Mouse (Mus musculus): ENCODE measurements around the gene Cope. TPM values are rescaled to one million over a fixed set of nuclear protein-coding genes. Genes with fewer than 3 reads are reported as not detected.

The Cope gene
- polyA plus RNA-seq, 2 experiments, result 371 to 379 TPM

DNA sequence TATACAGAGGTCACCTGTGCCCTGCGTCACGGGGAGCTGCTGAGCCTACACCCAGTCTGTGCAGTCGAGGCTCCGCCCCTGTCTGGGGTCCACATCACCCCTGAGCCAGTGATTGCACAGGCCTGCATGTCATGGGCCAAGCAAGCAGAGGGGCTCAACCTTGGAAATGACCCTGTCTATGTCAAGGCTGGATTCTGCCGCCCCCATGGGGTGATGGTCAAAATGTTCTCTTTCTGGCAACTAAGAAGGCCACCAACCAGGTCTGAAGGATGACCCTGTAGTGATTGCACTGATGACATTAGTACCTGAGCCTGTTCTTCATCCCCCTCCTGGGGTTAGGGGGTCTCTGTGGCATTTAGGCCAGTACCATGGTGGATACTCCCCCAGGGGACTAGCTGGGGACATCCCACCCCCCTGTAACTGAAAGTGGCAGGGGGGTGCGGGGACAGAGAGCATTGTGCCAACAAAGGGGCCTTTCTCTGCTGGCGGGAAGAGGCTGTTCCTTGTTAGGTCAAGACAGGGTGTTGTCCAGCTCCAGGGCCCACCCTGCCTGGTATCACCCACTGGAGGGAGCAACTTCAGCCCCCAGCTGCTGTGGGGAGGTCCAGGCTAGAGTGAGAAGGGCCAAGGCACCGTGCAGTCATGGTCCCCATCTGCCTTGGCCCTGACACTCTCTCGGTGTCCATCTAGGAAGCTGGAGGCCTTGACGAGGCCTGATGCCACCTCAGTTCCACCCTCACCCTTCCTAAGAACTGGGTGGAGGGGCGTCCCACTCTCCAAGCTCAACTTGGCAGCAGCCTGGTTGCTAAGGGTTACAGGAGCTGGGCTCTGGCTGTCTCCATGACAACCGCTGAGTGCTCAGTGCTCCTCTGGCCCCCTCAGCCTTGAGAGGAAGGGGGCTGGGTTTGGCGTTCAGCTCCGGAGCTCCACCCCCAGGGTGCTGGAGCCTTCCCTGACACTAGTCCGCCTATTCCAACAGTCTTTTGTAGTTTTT is 14.5 kb downstream of the Cope start:
- Histone ChIP-seq H3K4me2 (replicated peaks; ENCODE audit: low read depth, low read length, severe bottlenecking) (peak overlapping the region; percentile 75), H3K36me3 (ENCODE audit: control insufficient read depth, insufficient read depth, low read length) (peaks cover 29% of the 10 kb centered on the region), H3K4me1 (ENCODE audit: control insufficient read depth, insufficient read depth, low read length) (peaks cover 22% of the 10 kb centered on the region), H3K27me3 (ENCODE audit: control insufficient read depth, insufficient read depth, low read length) (no peaks in the 10 kb centered on the region), H3K9me3 (ENCODE audit: control insufficient read depth, low read length) (no peaks in the 10 kb centered on the region), H3K9ac (ENCODE audit: low read depth, low read length, severe bottlenecking) (peak overlapping the region; percentile 66), H3K4me3 (replicated peaks; ENCODE audit: low read length) (peak overlapping the region; percentile 54), H3K27ac (replicated peaks; ENCODE audit: low read depth, low read length) (0 out of 2 replicates have a peak overlapping the region, but pooled peaks have one; percentile 19)
- peak; percentile 90 for DNase-seq (ENCODE audit: low spot score)
- no peak for TF ChIP-seq POLR2A (IDR thresholded peaks at IDR 0.05; ENCODE audit: borderline replicate concordance, extremely low read depth, insufficient read depth, insufficient read length)
- 13% methylated on average over 14 of the region's 15 CpGs for WGBS
- ATAC-seq (ENCODE audit: low FRiP score, low read depth), result peak; percentile 81

DNA sequence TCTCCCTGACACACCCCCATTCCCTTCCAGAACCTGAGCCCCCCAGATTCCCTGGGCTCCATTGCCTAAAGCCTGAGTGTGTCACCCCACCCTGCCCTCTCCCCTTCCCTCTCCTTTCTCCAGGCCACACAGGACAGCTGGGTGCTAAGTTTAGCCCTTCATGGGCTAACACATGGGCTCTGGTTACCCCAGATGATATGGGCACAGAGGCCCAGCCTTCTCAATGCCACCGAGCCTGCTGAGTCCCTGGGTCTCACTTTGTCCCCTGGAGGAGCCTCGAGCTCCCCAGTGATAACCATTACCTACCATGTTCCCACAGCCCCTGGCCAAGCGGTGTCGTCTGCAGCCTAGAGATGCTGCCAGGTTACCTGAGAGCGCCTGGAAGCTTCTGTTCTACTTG is 15.6 kb downstream of the Cope start:
- Histone ChIP-seq H3K9me3 (ENCODE audit: control insufficient read depth, low read length) (no peaks in the 10 kb centered on the region), H3K4me1 (ENCODE audit: control insufficient read depth, insufficient read depth, low read length) (peaks cover 22% of the 10 kb centered on the region), H3K4me3 (replicated peaks; ENCODE audit: low read length) (no peak overlapping the region), H3K27me3 (ENCODE audit: control insufficient read depth, insufficient read depth, low read length) (no peaks in the 10 kb centered on the region), H3K36me3 (ENCODE audit: control insufficient read depth, insufficient read depth, low read length) (peaks cover 18% of the 10 kb centered on the region), H3K9ac (ENCODE audit: low read depth, low read length, severe bottlenecking) (0 out of 2 replicates have a peak overlapping the region, but pooled peaks have one; percentile 12), H3K27ac (replicated peaks; ENCODE audit: low read depth, low read length) (no peak overlapping the region), H3K4me2 (replicated peaks; ENCODE audit: low read depth, low read length, severe bottlenecking) (no peak overlapping the region; the same call in 1 of the 2 replicates)
- WGBS, result 81% methylated on average over 5 of the region's 5 CpGs
- no peak for DNase-seq (ENCODE audit: low spot score)
- TF ChIP-seq POLR2A (IDR thresholded peaks at IDR 0.05; ENCODE audit: borderline replicate concordance, extremely low read depth, insufficient read depth, insufficient read length), result no peak
- ATAC-seq (ENCODE audit: low FRiP score, low read depth), result no peak

DNA sequence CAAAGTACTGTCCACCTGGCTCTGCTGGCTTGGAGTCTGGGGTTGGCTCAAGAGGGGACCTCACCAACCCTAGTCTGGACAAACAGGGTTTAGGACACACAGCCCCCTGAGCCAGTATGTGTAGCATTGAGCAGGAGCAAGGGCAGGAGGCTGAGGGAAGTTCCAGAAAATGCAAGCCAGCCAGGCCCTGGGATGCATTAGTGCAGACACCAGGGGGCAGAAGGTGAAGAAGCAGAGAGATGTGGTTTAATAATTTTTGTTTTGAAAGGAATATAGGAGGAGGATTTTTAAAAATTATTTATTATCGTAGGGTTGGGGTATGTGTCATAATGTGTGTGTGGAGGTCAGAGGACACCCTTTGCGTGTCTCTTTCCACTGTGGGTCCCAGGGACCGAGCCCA is 21.4 kb downstream of the Cope start:
- Histone ChIP-seq H3K9me3 (ENCODE audit: control insufficient read depth, low read length) (no peaks in the 10 kb centered on the region), H3K9ac (ENCODE audit: low read depth, low read length, severe bottlenecking) (no peak overlapping the region), H3K36me3 (ENCODE audit: control insufficient read depth, insufficient read depth, low read length) (peaks cover 26% of the 10 kb centered on the region), H3K4me1 (ENCODE audit: control insufficient read depth, insufficient read depth, low read length) (no peaks in the 10 kb centered on the region), H3K4me2 (replicated peaks; ENCODE audit: low read depth, low read length, severe bottlenecking) (no peak overlapping the region), H3K27ac (replicated peaks; ENCODE audit: low read depth, low read length) (no peak overlapping the region), H3K27me3 (ENCODE audit: control insufficient read depth, insufficient read depth, low read length) (no peaks in the 10 kb centered on the region), H3K4me3 (replicated peaks; ENCODE audit: low read length) (no peak overlapping the region)
- no peak for TF ChIP-seq POLR2A (IDR thresholded peaks at IDR 0.05; ENCODE audit: borderline replicate concordance, extremely low read depth, insufficient read depth, insufficient read length)
- no peak for DNase-seq (ENCODE audit: low spot score)
- no peak for ATAC-seq (ENCODE audit: low FRiP score, low read depth)
- WGBS, result 89% methylated on average over 3 of the region's 3 CpGs

DNA sequence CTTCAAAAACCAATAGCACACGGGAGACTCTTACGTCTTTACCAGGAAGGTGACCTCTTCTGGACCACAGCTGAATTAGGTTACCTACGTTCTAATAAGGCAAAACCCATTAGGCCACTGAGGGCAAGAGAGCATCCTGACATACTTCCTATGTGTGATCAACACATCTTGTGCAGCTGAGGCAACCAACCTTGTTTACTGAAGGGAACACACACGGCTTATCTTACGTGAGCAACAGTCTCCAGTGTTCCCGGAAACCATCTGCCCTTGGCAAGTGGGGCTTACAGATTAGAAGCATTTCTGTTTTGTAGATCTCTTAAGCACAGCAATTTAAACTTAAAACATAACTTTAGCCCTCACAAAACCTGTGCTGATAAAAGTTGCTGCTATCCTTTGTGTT is 25.2 kb downstream of the Cope start:
- Histone ChIP-seq H3K4me2 (replicated peaks; ENCODE audit: low read depth, low read length, severe bottlenecking) (no peak overlapping the region), H3K36me3 (ENCODE audit: control insufficient read depth, insufficient read depth, low read length) (peaks cover 53% of the 10 kb centered on the region), H3K9ac (ENCODE audit: low read depth, low read length, severe bottlenecking) (no peak overlapping the region), H3K4me1 (ENCODE audit: control insufficient read depth, insufficient read depth, low read length) (peaks cover 16% of the 10 kb centered on the region), H3K27ac (replicated peaks; ENCODE audit: low read depth, low read length) (no peak overlapping the region), H3K27me3 (ENCODE audit: control insufficient read depth, insufficient read depth, low read length) (no peaks in the 10 kb centered on the region), H3K9me3 (ENCODE audit: control insufficient read depth, low read length) (no peaks in the 10 kb centered on the region), H3K4me3 (replicated peaks; ENCODE audit: low read length) (no peak overlapping the region)
- ATAC-seq (ENCODE audit: low FRiP score, low read depth), result no peak
- no peak for DNase-seq (ENCODE audit: low spot score)
- WGBS, result 95% methylated on average over 6 of the region's 6 CpGs
- no peak for TF ChIP-seq POLR2A (IDR thresholded peaks at IDR 0.05; ENCODE audit: borderline replicate concordance, extremely low read depth, insufficient read depth, insufficient read length)

DNA sequence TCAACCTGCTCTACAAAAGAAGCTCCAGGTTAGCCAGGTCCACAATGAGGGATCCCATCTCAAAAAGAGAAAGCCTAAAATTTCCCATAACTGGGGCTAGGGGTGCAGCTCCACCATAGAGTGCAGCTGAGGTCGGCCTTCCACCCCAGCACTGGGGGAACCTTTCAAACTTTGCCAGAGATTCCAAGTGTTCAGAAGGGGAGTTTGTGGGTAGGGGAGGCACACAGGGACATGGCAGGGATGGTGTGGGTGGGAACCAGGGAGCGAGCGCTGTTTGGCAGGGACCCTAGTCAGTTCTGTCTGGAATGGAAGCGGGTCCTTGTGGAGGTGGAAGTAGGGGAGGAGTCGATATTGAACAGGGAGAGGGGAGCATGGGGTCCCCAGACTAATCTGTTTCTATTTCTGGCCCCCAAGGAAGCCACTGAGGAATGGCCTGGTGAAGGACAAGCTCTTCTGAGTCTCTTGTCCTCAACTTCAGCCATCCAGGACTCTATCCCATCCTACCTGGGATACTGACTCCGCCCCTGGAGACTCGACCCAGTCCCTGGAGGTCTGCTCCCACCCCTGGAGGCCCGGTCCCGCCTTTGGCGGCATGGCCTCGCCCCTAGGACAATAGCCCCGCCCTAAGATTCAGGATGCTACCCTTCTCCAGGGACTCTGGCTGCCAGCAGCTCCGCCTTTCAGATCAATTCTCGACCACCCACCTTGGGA is 27.0 kb downstream of the Cope start, which contains the start of gene Gdf1:
TSS of gene Gdf1 (plus strand) at position 694 of the 711 bp plus-strand sequence.
- peaks cover 61% of the 10 kb centered on the region for H3K36me3 ChIP-seq (ENCODE audit: control insufficient read depth, insufficient read depth, low read length)

More for the DNA sequence above, 27.0 kb downstream of the Cope start, which contains the start of gene Gdf1:
- peak within 1 kb of the TSS; percentile 6; the same call in 1 of the 2 replicates for H3K4me3 ChIP-seq (replicated peaks; ENCODE audit: low read length)
- no peaks in the 10 kb centered on the region for H3K27me3 ChIP-seq (ENCODE audit: control insufficient read depth, insufficient read depth, low read length)
- peak within 1 kb of the TSS; percentile 34 for H3K4me2 ChIP-seq (replicated peaks; ENCODE audit: low read depth, low read length, severe bottlenecking)
- H3K9me3 ChIP-seq (ENCODE audit: control insufficient read depth, low read length), result no peaks in the 10 kb centered on the region
- no peak for ATAC-seq (ENCODE audit: low FRiP score, low read depth)
- H3K27ac ChIP-seq (replicated peaks; ENCODE audit: low read depth, low read length), result no peak within 1 kb of the TSS
- H3K9ac ChIP-seq (ENCODE audit: low read depth, low read length, severe bottlenecking), result 0 out of 2 replicates have a peak within 1 kb of the TSS, but pooled peaks have one; percentile 12
- TF ChIP-seq POLR2A (IDR thresholded peaks at IDR 0.05; ENCODE audit: borderline replicate concordance, extremely low read depth, insufficient read depth, insufficient read length), result no peak
- H3K4me1 ChIP-seq (ENCODE audit: control insufficient read depth, insufficient read depth, low read length), result peaks cover 16% of the 10 kb centered on the region
- DNase-seq (ENCODE audit: low spot score), result no peak
- 33% methylated on average over 12 of the region's 14 CpGs for WGBS

Measured in limb, embryonic 14.5 days (tissue).